Mouse (Mus musculus) cerebral cortex, adult 2 months (tissue): ENCODE measurements around the gene Smad3.

Experiments used
- WGBS: fragments of 180-500 bp; shearing (Covaris S2); methylation state at CpG from one replicate; pipeline ENCODE4 v1.1.7; 2018; 5-methylcytosine and 5-hydroxymethylcytosine counted together

Smad3 gene

GRCm38 (mm10) chr9:63757865-63758440 is at the start of gene Smad3:
Gene Smad3, minus strand, starts transcription at chr9:63757994.
- under 1% methylated on average over 48 of the region's 59 CpGs for WGBS

- WGBS: 60% methylated on average over 3 of the region's 3 CpGs
These were observed 47.1 kb upstream of the Smad3 start for GRCm38 (mm10) chr9:63804847-63805246.

GRCm38 (mm10) chr9:63803181-63803591 is 45.4 kb upstream of the Smad3 start:
- whole genome bisulfite sequencing: 47% methylated on average over 8 of the region's 8 CpGs

- 55% methylated on average over 7 of the region's 7 CpGs for WGBS
These were observed 44.7 kb upstream of the Smad3 start for GRCm38 (mm10) chr9:63802504-63802903.

DNA sequence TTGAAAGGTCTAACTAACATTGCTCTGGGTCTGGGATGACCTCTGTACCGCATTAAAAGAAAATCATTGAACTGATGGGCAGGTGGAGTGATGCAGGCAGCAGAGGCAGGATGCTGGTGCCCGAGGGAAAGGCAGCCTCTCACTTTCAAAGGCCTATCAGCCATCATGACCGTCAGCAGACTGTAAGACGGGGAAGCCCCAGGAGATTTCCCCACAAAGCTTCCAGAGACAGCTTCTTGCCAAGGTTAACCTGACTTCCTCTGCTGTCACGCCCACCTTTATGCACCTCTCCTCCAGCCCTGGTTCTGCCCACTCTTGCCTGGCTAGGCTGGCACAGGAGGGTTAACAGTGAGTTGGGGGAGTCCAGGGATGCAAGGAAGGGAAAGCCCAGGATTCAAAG is 44.3 kb upstream of the Smad3 start:
- 71% methylated on average over 5 of the region's 5 CpGs for WGBS

GRCm38 (mm10) chr9:63796429-63796828 is 38.6 kb upstream of the Smad3 start:
- WGBS: 53% methylated on average over 3 of the region's 3 CpGs

- 42% methylated on average over 10 of the region's 10 CpGs for WGBS
These were observed 36.1 kb upstream of the Smad3 start for GRCm38 (mm10) chr9:63793731-63794495.

DNA sequence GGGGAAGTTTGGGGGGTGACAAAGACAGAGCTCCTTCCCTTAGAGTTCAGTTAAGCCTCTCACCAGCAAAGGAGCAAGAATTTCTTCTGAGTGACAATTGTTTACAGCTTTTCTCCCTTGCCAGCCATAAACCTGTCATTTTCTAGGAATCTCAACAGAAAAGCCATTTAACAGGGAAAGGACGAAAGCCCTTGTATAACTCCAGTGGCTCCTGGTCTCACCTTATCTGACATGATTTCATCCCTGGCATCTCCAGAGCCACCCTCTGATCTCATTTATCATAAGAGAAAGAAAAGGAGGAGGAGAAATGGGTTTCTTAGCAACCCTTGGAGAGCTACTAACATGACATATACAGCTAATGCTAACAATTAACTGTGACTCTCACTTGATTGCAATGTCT is 33.9 kb upstream of the Smad3 start:
- 59% methylated on average over 1 of the region's 1 CpGs for WGBS

DNA sequence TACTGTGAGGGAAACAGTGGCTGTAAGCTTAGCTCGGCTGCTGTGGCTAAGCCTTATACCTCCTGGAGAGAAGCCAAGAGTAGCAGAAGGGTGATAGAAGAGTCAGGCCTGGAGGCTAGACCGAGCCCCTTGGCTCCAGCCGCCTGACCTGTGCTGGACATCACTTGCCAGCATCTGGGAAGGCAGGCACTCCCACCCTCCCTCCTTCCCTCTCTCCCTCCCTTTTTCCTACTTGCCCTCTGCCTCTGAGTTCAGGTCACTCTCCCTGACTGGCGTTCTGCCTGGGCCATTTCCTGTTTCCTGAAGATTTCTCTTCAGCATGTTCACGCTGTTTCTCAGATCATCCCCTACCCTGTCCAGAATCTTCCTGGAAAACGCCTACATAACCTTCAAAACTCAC is 33.5 kb upstream of the Smad3 start:
- 47% methylated on average over 6 of the region's 6 CpGs for WGBS

DNA sequence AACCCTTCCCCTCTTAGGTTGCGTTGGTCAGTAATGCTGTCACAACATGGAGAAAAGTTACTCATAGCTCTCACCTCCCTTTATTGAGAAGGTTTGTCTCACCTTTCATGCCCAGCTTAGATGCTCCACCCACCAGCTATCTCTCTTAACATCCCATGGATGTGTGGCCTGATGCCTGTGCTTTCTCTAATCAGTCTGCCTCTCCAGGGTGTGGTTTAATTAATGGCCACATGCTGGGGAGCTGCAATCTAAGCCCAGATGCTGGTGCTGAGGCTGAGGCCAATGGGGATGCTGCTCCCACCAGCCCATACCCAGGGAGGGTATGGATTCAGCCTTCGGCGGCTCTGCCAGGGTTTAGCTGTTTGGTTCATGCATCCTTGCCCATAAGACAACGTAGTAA is 32.4 kb upstream of the Smad3 start:
- 95% methylated on average over 4 of the region's 4 CpGs for WGBS

- WGBS: 41% methylated on average over 7 of the region's 7 CpGs
These were observed 31.6 kb upstream of the Smad3 start for GRCm38 (mm10) chr9:63789386-63789785.

DNA sequence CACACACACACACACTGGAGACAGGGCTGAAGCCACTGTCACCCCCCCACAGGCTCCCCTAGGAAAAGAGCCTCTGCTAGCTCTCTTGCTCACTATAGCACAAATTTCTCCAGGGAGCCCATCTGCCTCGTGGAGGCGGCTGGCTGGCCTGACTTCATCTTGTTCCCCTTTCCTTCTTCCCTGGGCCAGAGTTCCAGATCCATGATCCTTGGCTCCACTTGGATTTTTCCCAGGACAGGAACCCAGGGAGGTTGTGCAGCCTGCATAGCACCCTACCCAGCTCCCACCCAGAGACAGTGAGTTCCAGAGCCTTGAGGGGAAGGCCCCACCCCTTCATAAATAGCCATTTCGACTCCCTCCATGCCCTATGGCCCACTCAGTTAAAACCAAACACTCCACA is 29.8 kb upstream of the Smad3 start:
- 43% methylated on average over 3 of the region's 3 CpGs for WGBS

- WGBS: 65% methylated on average over 2 of the region's 2 CpGs
These were observed 29.3 kb upstream of the Smad3 start for GRCm38 (mm10) chr9:63787086-63787485.

DNA sequence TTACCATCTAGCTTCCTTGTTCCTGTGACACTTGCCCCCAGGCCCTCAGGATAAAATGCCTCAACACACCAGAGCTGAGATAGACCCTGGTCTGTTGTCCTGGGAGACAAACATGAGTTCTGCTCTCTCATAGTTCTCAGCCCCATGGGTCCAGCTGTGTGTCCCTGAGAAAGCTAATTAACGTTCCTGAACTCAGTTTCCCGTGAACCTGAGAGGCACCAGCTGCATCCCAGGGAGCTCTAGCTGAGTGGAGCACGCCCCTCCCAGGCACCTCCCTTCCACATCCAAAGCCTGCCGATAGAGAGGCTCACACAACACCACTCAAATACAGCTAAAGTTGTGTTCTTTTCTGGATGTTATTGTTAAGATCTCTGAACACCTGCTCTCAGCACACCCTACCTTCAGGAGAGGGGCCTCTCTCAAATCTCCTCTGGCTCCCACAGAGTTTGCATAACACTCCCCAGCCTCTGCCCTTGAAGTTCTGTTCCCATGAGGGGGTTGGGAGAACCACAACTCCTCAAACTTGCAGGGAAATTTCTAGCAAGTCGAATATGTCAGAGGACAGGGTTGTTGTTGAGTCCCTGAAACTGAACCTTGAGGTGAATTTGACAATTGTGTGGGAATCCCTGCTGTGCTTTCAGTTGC is 28.4 kb upstream of the Smad3 start:
- WGBS: 56% methylated on average over 5 of the region's 5 CpGs

GRCm38 (mm10) chr9:63785492-63785891 is 27.7 kb upstream of the Smad3 start:
- 75% methylated on average over 5 of the region's 5 CpGs for WGBS

GRCm38 (mm10) chr9:63784597-63784996 is 26.8 kb upstream of the Smad3 start:
- WGBS: 89% methylated on average over 3 of the region's 3 CpGs

- WGBS: 69% methylated on average over 4 of the region's 4 CpGs
These were observed 24.9 kb upstream of the Smad3 start for GRCm38 (mm10) chr9:63782744-63783143.

GRCm38 (mm10) chr9:63781714-63782464 is 24.1 kb upstream of the Smad3 start:
- 83% methylated on average over 7 of the region's 7 CpGs for WGBS

DNA sequence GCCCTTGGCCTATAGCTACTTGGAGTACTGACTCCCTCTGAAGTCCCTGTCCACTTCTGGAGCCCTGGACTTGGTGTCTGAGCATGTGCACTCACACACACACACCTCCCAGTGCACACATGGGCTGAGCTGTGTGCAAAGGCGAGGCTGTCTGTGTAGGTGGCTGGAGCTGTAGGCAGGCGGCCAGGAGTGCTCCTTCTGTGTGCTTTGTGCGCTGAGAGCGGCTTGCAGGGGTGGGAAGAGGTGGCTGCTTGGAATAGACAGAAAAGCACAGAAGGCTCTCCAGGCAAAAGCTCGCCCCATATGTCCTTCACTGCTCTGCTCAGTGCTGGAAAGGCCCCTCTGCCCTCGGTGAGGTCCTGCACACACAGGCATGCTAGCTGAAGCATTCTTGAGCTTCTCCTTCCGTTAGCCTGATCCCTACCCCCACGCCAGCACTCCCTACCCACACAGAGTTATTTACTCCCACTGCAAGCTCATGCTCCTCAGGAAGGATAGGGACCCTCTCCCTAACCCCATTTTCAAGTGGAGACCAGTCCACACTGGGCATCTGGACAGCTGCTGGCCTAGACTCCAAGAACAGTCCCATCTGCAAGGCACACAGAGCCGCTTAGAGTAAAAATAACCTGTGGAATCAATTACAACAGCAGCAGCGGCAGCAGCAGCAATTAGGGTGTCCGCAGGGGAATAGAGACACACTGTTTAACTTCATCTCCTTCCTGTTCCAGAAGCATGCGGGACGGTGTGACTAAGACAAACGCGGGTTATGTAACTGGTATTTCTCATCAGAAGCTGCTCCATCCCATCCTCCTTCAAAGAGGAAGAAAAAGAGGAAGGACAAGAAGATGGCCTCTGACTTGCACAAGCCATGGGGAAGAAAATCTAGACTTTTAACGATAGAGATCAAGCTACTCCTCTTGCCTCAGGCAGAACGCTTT is 22.4 kb upstream of the Smad3 start:
- WGBS: 21% methylated on average over 17 of the region's 17 CpGs

DNA sequence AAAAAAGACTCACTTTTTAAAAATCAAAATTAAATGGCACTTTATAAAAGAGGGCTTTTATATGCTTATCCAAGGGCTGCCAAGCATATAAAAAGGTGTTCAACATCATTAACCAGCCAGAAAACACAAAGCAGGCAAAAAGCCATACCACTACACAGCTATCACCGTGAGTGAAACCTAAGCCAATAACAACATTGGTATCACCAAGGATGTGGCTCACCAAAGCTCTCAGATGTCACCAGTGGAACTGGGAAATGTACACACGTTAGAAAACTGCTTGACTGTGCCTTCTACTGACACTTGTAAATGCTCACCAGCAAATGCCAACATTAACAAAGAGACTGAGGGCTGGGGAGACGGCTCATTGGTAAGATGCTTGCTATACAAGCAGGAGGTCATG is 18.9 kb upstream of the Smad3 start:
- 80% methylated on average over 3 of the region's 3 CpGs for WGBS

GRCm38 (mm10) chr9:63774854-63775483 is 17.2 kb upstream of the Smad3 start:
- 91% methylated on average over 6 of the region's 6 CpGs for WGBS
